Mouse (Mus musculus) embryonic facial prominence, embryonic 11.5 days (tissue): ENCODE results near the gene Rad9a. TPM values are rescaled to one million over a fixed set of nuclear protein-coding genes. Genes with fewer than 3 reads are reported as not detected.

Experiments used
- ATAC-seq: fragments of 200-750 bp; cut with Nextera tagmentation; replicated peaks from 2 replicates; pipeline ENCODE4 v1.8.0; 2017; ENCODE audit warnings: low read depth; ENCODE audit not compliant: insufficient number of reproducible peaks, low FRiP score, low TSS enrichment
- DNase-seq: peaks from one replicate; pipeline ENCODE4 v3.0.0-alpha.2; 2015; ENCODE audit warnings: low spot score
- H3K27ac ChIP-seq: fragments of 300-500 bp; sonication (generic); replicated peaks from 2 replicates; pipeline ENCODE4 v1.5.1; 2014; ENCODE audit warnings: mild to moderate bottlenecking, low read depth, low read length, control low read depth
- H3K27me3 ChIP-seq: fragments of 300-500 bp; sonication (generic); 2 replicates; pipeline ENCODE4 v1.6.1; 2014; ENCODE audit warnings: mild to moderate bottlenecking, low read length, moderate library complexity, mixed read lengths; ENCODE audit not compliant: control insufficient read depth, insufficient read depth
- H3K36me3 ChIP-seq: fragments of 300-500 bp; sonication (generic); replicated peaks from 2 replicates; pipeline ENCODE4 v1.6.1; 2014; ENCODE audit warnings: low read depth, mild to moderate bottlenecking, low read length, moderate library complexity, mixed read lengths; ENCODE audit not compliant: control insufficient read depth, insufficient read depth
- H3K4me1 ChIP-seq: fragments of 300-500 bp; sonication (generic); 2 replicates; pipeline ENCODE4 v1.6.1; 2014; ENCODE audit warnings: low read length, mixed read lengths; ENCODE audit not compliant: control insufficient read depth, insufficient read depth
- H3K4me2 ChIP-seq: fragments of 300-500 bp; sonication (generic); 2 replicates; pipeline ENCODE4 v1.6.1; 2014; ENCODE audit warnings: low read depth, mild to moderate bottlenecking, control low read depth, low read length, moderate library complexity
- H3K4me3 ChIP-seq: fragments of 300-500 bp; sonication (generic); 2 replicates; pipeline ENCODE4 v1.5.1; 2014; ENCODE audit warnings: low read depth, low read length, control low read depth
- H3K9ac ChIP-seq: fragments of 300-500 bp; sonication (generic); replicated peaks from 2 replicates; pipeline ENCODE4 v1.6.1; 2014; ENCODE audit warnings: mild to moderate bottlenecking, control low read depth, low read length
- H3K9me3 ChIP-seq: fragments of 300-500 bp; sonication (generic); replicated peaks from 2 replicates; pipeline ENCODE4 v1.6.1; 2016; ENCODE audit warnings: mild to moderate bottlenecking, low read length, inconsistent platforms, mixed read lengths; ENCODE audit not compliant: control insufficient read depth
- WGBS: fragments of 180-500 bp; shearing (Covaris S2); extraction: QIAGEN DNeasy Blood & Tissue Kit; methylation state at CpG from one replicate; pipeline ENCODE4 v1.1.7; 2014; 5-methylcytosine and 5-hydroxymethylcytosine counted together
- polyA plus RNA-seq: library from polyadenylated mRNA; unstranded; fragments of >200 nt; fragmentation: Nextera tagmentation; extraction: Ambion mirVana; gene quantifications from 2 replicates; pipeline ENCODE4 v1.2.1, GENCODE M21; 2014

Gene Rad9a
- polyA plus RNA-seq, 1 experiment from 2014 or later: 46.8 TPM

GRCm38 (mm10) chr19:4189051-4189620 is 12.3 kb downstream of the Rad9a start:
- Histone ChIP-seq H3K9me3 (no peaks in the 10 kb centered on the region), H3K4me2 (no peak overlapping the region), H3K4me1 (peaks cover 3% of the 10 kb centered on the region), H3K4me3 (no peak overlapping the region), H3K9ac (no peak overlapping the region), H3K27me3 (no peaks in the 10 kb centered on the region), H3K27ac (no peak overlapping the region), H3K36me3 (no peaks in the 10 kb centered on the region)
- ATAC-seq (no peak), DNase-seq (no peak)
- whole genome bisulfite sequencing: 79% methylated on average over 10 of the region's 12 CpGs

- H3K27me3 ChIP-seq: no peaks in the 10 kb centered on the region
- no peaks in the 10 kb centered on the region for H3K36me3 ChIP-seq
- H3K4me3 ChIP-seq: no peak overlapping the region
- H3K27ac ChIP-seq: no peak overlapping the region
- no peak overlapping the region for H3K9ac ChIP-seq
- ATAC-seq: no peak
- no peaks in the 10 kb centered on the region for H3K9me3 ChIP-seq
- no peaks in the 10 kb centered on the region for H3K4me1 ChIP-seq
- no peak for DNase-seq
- no peak overlapping the region for H3K4me2 ChIP-seq
- WGBS: 63% methylated on average over 3 of the region's 3 CpGs
Measured at GRCm38 (mm10) chr19:4187303-4187702, 14.2 kb downstream of the Rad9a start.

- Histone ChIP-seq H3K9ac (no peak overlapping the region), H3K4me3 (no peak overlapping the region), H3K36me3 (no peaks in the 10 kb centered on the region), H3K27me3 (no peaks in the 10 kb centered on the region), H3K4me1 (no peaks in the 10 kb centered on the region), H3K9me3 (no peaks in the 10 kb centered on the region), H3K4me2 (no peak overlapping the region), H3K27ac (no peak overlapping the region)
- ATAC-seq (no peak), DNase-seq (no peak)
- WGBS: 54% methylated on average over 15 of the region's 15 CpGs
Measured at GRCm38 (mm10) chr19:4184976-4185975, 16.2 kb downstream of the Rad9a start.

- H3K27ac ChIP-seq: no peak overlapping the region
- no peak for ATAC-seq
- no peaks in the 10 kb centered on the region for H3K36me3 ChIP-seq
- H3K9me3 ChIP-seq: no peaks in the 10 kb centered on the region
- no peaks in the 10 kb centered on the region for H3K4me1 ChIP-seq
- no peak overlapping the region for H3K9ac ChIP-seq
- WGBS: 64% methylated on average over 2 of the region's 2 CpGs
- H3K4me3 ChIP-seq: no peak overlapping the region
- H3K27me3 ChIP-seq: no peaks in the 10 kb centered on the region
- no peak overlapping the region for H3K4me2 ChIP-seq
- DNase-seq: no peak
Measured at GRCm38 (mm10) chr19:4183689-4184088, 17.8 kb downstream of the Rad9a start.

- no peaks in the 10 kb centered on the region for H3K9me3 ChIP-seq
- ATAC-seq (no peak), DNase-seq (peak; percentile 41)
- H3K4me1 ChIP-seq: no peaks in the 10 kb centered on the region
- no peaks in the 10 kb centered on the region for H3K27me3 ChIP-seq
- WGBS: 37% methylated on average over 3 of the region's 3 CpGs
- no peak overlapping the region for H3K4me3 ChIP-seq
- H3K9ac ChIP-seq: no peak overlapping the region
- H3K4me2 ChIP-seq: no peak overlapping the region
- H3K27ac ChIP-seq: no peak overlapping the region
- H3K36me3 ChIP-seq: no peaks in the 10 kb centered on the region
Measured at GRCm38 (mm10) chr19:4181892-4182291, 19.6 kb downstream of the Rad9a start.

GRCm38 (mm10) chr19:4180411-4180810 is 21.1 kb downstream of the Rad9a start:
- H3K9ac ChIP-seq: no peak overlapping the region
- WGBS: 84% methylated on average over 7 of the region's 7 CpGs
- H3K9me3 ChIP-seq: no peaks in the 10 kb centered on the region
- DNase-seq (no peak), ATAC-seq (no peak)
- H3K4me2 ChIP-seq: no peak overlapping the region
- H3K36me3 ChIP-seq: no peaks in the 10 kb centered on the region
- no peaks in the 10 kb centered on the region for H3K27me3 ChIP-seq
- H3K4me1 ChIP-seq: no peaks in the 10 kb centered on the region
- no peak overlapping the region for H3K4me3 ChIP-seq
- H3K27ac ChIP-seq: no peak overlapping the region

GRCm38 (mm10) chr19:4175368-4175947 is 26.0 kb downstream of the Rad9a start, which contains the start of gene Carns1:
Carns1 (minus strand) TSS chr19:4175479.
- H3K4me3 ChIP-seq: no peak within 1 kb of the TSS
- H3K27me3 ChIP-seq: no peaks in the 10 kb centered on the region
- H3K9ac ChIP-seq: peak within 1 kb of the TSS; percentile 33
- peak within 1 kb of the TSS; percentile 33 for H3K4me2 ChIP-seq
- no peaks in the 10 kb centered on the region for H3K9me3 ChIP-seq
- no peaks in the 10 kb centered on the region for H3K36me3 ChIP-seq
- DNase-seq: peak; percentile 27
- peaks cover 3% of the 10 kb centered on the region; the same call in 1 of the 2 replicates for H3K4me1 ChIP-seq
- 3% methylated on average over 11 of the region's 11 CpGs for WGBS
- ATAC-seq: peak; percentile 68; the same call in 1 of the 2 replicates
- H3K27ac ChIP-seq: no peak within 1 kb of the TSS
